In genomic region chr13:84368225-84368624, GRCm38 (mm10) we compare ENCODE assay signal across 18 mouse cellular contexts.
"Had no signal": no experiment of that assay in that cellular context is flagged by ENCODE, and none has a peak within 500 bp of the region (broad histone marks: within the 10 kb centered on the region; RNA-seq: fewer than 3 reads in every experiment).

No protein-coding gene starts in this region.

- H3K27me3 ChIP-seq: liver, embryonic 13.5 days; liver, embryonic 15.5 days; megakaryocyte, embryonic 14.5 days; midbrain, embryonic 13.5 days; midbrain, embryonic 15.5 days; neural tube, embryonic 12.5 days had no signal

- H3K36me3 ChIP-seq: liver, embryonic 13.5 days; liver, embryonic 15.5 days; midbrain, embryonic 13.5 days; midbrain, embryonic 15.5 days; neural tube, embryonic 12.5 days had no signal

- H3K4me1 ChIP-seq: liver, embryonic 13.5 days; liver, embryonic 15.5 days; megakaryocyte, embryonic 14.5 days; midbrain, embryonic 13.5 days; midbrain, embryonic 15.5 days; neural tube, embryonic 12.5 days had no signal

- DNase-seq: liver, embryonic 13.5 days; liver, postnatal 0 days; lung, adult 2 months; retina, postnatal 1 day; right cerebral cortex, postnatal 25 days; right cerebral cortex, postnatal 4 days; spleen, adult 18-20 months; thymus, adult 2 months; thymus, postnatal 25 days; thymus, postnatal 4 days had no signal

- H3K9ac ChIP-seq: liver, embryonic 13.5 days; liver, embryonic 15.5 days; liver, postnatal 0 days; midbrain, embryonic 13.5 days; midbrain, embryonic 15.5 days; neural tube, embryonic 12.5 days had no signal

- H3K27ac ChIP-seq: liver, embryonic 13.5 days; liver, embryonic 15.5 days; macrophage; midbrain, embryonic 13.5 days; midbrain, embryonic 15.5 days; neural tube, embryonic 12.5 days had no signal

- H3K4me3 ChIP-seq: liver, embryonic 13.5 days; liver, embryonic 15.5 days; megakaryocyte, embryonic 14.5 days; midbrain, embryonic 13.5 days; midbrain, embryonic 15.5 days; neural tube, embryonic 12.5 days had no signal

- H3K9me3 ChIP-seq: liver, embryonic 13.5 days; liver, embryonic 15.5 days; megakaryocyte, embryonic 14.5 days; midbrain, embryonic 15.5 days; neural tube, embryonic 12.5 days had no signal

- H3K4me2 ChIP-seq: liver, embryonic 11.5 days; liver, embryonic 13.5 days; liver, embryonic 15.5 days; midbrain, embryonic 11.5 days; midbrain, embryonic 13.5 days; midbrain, embryonic 15.5 days; neural tube, embryonic 12.5 days had no signal

- ATAC-seq: liver, postnatal 0 days; midbrain, embryonic 13.5 days; midbrain, embryonic 15.5 days had no signal
